Mouse (Mus musculus) limb, embryonic 12.5 days (tissue): ENCODE measurements around the gene Sirt5. TPM values are rescaled to one million over a fixed set of nuclear protein-coding genes. Genes with fewer than 3 reads are reported as not detected.

Experiments
- ATAC-seq: fragments of 200-750 bp; cut with Nextera tagmentation; 2 replicates; pipeline ENCODE4 v1.8.0; 2017; ENCODE audit warnings: low read depth, moderate TSS enrichment; ENCODE audit not compliant: insufficient number of reproducible peaks, insufficient read depth, low FRiP score, low TSS enrichment
- H3K27ac ChIP-seq: fragments of 300-500 bp; sonication (generic); 2 replicates; pipeline ENCODE4 v1.5.1; 2016; ENCODE audit warnings: mild to moderate bottlenecking, moderate library complexity
- H3K27me3 ChIP-seq: fragments of 300-500 bp; sonication (generic); 2 replicates; pipeline ENCODE4 v1.6.1; 2016; ENCODE audit warnings: mild to moderate bottlenecking, moderate library complexity
- H3K36me3 ChIP-seq: fragments of 300-500 bp; sonication (generic); 2 replicates; pipeline ENCODE4 v1.6.1; 2016; ENCODE audit warnings: mild to moderate bottlenecking, moderate library complexity
- H3K4me1 ChIP-seq: fragments of 300-500 bp; sonication (generic); replicated peaks from 2 replicates; pipeline ENCODE4 v1.6.1; 2016
- H3K4me2 ChIP-seq: fragments of 300-500 bp; sonication (generic); 2 replicates; pipeline ENCODE4 v1.6.1; 2016; ENCODE audit warnings: mild to moderate bottlenecking, moderate library complexity
- H3K4me3 ChIP-seq: fragments of 300-500 bp; sonication (generic); replicated peaks from 2 replicates; pipeline ENCODE4 v1.5.1; 2016; ENCODE audit warnings: mild to moderate bottlenecking
- H3K9ac ChIP-seq: fragments of 300-500 bp; sonication (generic); replicated peaks from 2 replicates; pipeline ENCODE4 v1.6.1; 2016; ENCODE audit warnings: mild to moderate bottlenecking, moderate library complexity
- H3K9me3 ChIP-seq: fragments of 300-500 bp; sonication (generic); 2 replicates; pipeline ENCODE4 v1.6.1; 2016; ENCODE audit warnings: mild to moderate bottlenecking, moderate library complexity
- WGBS: fragments of 180-500 bp; shearing (Covaris S2); methylation state at CpG from one replicate; pipeline ENCODE4 v1.1.7; 2016; 5-methylcytosine and 5-hydroxymethylcytosine counted together
- polyA plus RNA-seq: library from polyadenylated mRNA; unstranded; fragments of >200 nt; fragmentation: Nextera tagmentation; extraction: Ambion mirVana; gene quantifications from 2 replicates; pipeline ENCODE4 v1.2.1, GENCODE M21; 2016

Sirt5 gene
- polyA plus RNA-seq, 1 experiment from 2014 or later, result 59.9 TPM

- H3K27ac ChIP-seq, result no peak overlapping the region
- 93% methylated on average over 8 of the region's 8 CpGs for WGBS
- no peaks in the 10 kb centered on the region for H3K36me3 ChIP-seq
- H3K4me3 ChIP-seq, result no peak overlapping the region
- no peak overlapping the region for H3K4me2 ChIP-seq
- H3K4me1 ChIP-seq, result 0 out of 2 replicates have a peak, but pooled peaks cover 4% of the 10 kb centered on the region
- no peak for ATAC-seq
- H3K27me3 ChIP-seq, result no peaks in the 10 kb centered on the region
- H3K9ac ChIP-seq, result no peak overlapping the region
- no peaks in the 10 kb centered on the region for H3K9me3 ChIP-seq
Observed at GRCm38 (mm10) chr13:43349376-43349775, 15.9 kb upstream of the Sirt5 start.

- Histone ChIP-seq H3K9me3 (no peaks in the 10 kb centered on the region), H3K27ac (no peak overlapping the region), H3K36me3 (no peaks in the 10 kb centered on the region), H3K4me3 (no peak overlapping the region), H3K27me3 (no peaks in the 10 kb centered on the region), H3K4me2 (no peak overlapping the region), H3K9ac (no peak overlapping the region), H3K4me1 (peaks cover 15% of the 10 kb centered on the region)
- 82% methylated on average over 9 of the region's 9 CpGs for WGBS
- no peak for ATAC-seq
Observed at GRCm38 (mm10) chr13:43350489-43351169, 14.7 kb upstream of the Sirt5 start.

GRCm38 (mm10) chr13:43353356-43353755 lies 11.9 kb upstream of the Sirt5 start:
- Histone ChIP-seq H3K27ac (no peak overlapping the region), H3K9ac (no peak overlapping the region)
- 85% methylated on average over 4 of the region's 4 CpGs for WGBS

GRCm38 (mm10) chr13:43354362-43354761 lies 10.9 kb upstream of the Sirt5 start:
- no peaks in the 10 kb centered on the region for H3K27me3 ChIP-seq
- no peak overlapping the region for H3K4me3 ChIP-seq
- peaks cover 20% of the 10 kb centered on the region for H3K4me1 ChIP-seq
- WGBS, result 65% methylated on average over 12 of the region's 12 CpGs
- H3K27ac ChIP-seq, result no peak overlapping the region
- no peak for ATAC-seq
- H3K4me2 ChIP-seq, result no peak overlapping the region
- H3K36me3 ChIP-seq, result no peaks in the 10 kb centered on the region
- no peak overlapping the region for H3K9ac ChIP-seq
- H3K9me3 ChIP-seq, result no peaks in the 10 kb centered on the region

More at GRCm38 (mm10) chr13:43353356-43353755, 11.9 kb upstream of the Sirt5 start:
- peaks cover 20% of the 10 kb centered on the region for H3K4me1 ChIP-seq
- no peak overlapping the region for H3K4me2 ChIP-seq
- no peaks in the 10 kb centered on the region for H3K36me3 ChIP-seq
- H3K4me3 ChIP-seq, result no peak overlapping the region
- no peaks in the 10 kb centered on the region for H3K27me3 ChIP-seq
- ATAC-seq, result no peak
- no peaks in the 10 kb centered on the region for H3K9me3 ChIP-seq

GRCm38 (mm10) chr13:43356346-43357125 lies 8.8 kb upstream of the Sirt5 start:
- H3K4me1 ChIP-seq, result peaks cover 20% of the 10 kb centered on the region
- ATAC-seq, result no peak
- H3K9ac ChIP-seq, result no peak overlapping the region
- H3K4me3 ChIP-seq, result no peak overlapping the region
- H3K27me3 ChIP-seq, result no peaks in the 10 kb centered on the region
- no peaks in the 10 kb centered on the region for H3K9me3 ChIP-seq
- WGBS, result 87% methylated on average over 14 of the region's 14 CpGs
- H3K4me2 ChIP-seq, result no peak overlapping the region
- H3K27ac ChIP-seq, result no peak overlapping the region
- no peaks in the 10 kb centered on the region for H3K36me3 ChIP-seq

GRCm38 (mm10) chr13:43360534-43360933 lies 4.8 kb upstream of the Sirt5 start:
- Histone ChIP-seq H3K4me3 (no peak overlapping the region), H3K27ac (no peak overlapping the region), H3K9me3 (no peaks in the 10 kb centered on the region), H3K36me3 (no peaks in the 10 kb centered on the region), H3K4me2 (no peak overlapping the region), H3K9ac (no peak overlapping the region), H3K4me1 (peaks cover 6% of the 10 kb centered on the region), H3K27me3 (no peaks in the 10 kb centered on the region)
- 71% methylated on average over 6 of the region's 6 CpGs for WGBS
- no peak for ATAC-seq

GRCm38 (mm10) chr13:43362353-43362752 lies 2.9 kb upstream of the Sirt5 start:
- Histone ChIP-seq H3K9me3 (no peaks in the 10 kb centered on the region), H3K9ac (no peak overlapping the region), H3K4me2 (no peak overlapping the region), H3K27ac (no peak overlapping the region), H3K36me3 (no peaks in the 10 kb centered on the region), H3K4me3 (no peak overlapping the region), H3K4me1 (peaks cover 7% of the 10 kb centered on the region), H3K27me3 (no peaks in the 10 kb centered on the region)
- 84% methylated on average over 9 of the region's 9 CpGs for WGBS
- no peak for ATAC-seq

- peak; percentile 76 for ATAC-seq
- 9% methylated on average over 11 of the region's 11 CpGs for WGBS
- H3K27ac ChIP-seq, result peak overlapping the region; percentile 64; the same call in 1 of the 2 replicates
Observed at GRCm38 (mm10) chr13:43365825-43366184, 509 bp downstream of the Sirt5 start.

GRCm38 (mm10) chr13:43370063-43370462 lies 4.8 kb downstream of the Sirt5 start:
- 89% methylated on average over 6 of the region's 6 CpGs for WGBS

More at GRCm38 (mm10) chr13:43365825-43366184, 509 bp downstream of the Sirt5 start:
- Histone ChIP-seq H3K27me3 (no peaks in the 10 kb centered on the region), H3K4me1 (peaks cover 7% of the 10 kb centered on the region), H3K4me2 (peak overlapping the region; percentile 84), H3K36me3 (peaks cover 3% of the 10 kb centered on the region), H3K9ac (peak overlapping the region; percentile 75), H3K4me3 (peak overlapping the region; percentile 60), H3K9me3 (no peaks in the 10 kb centered on the region)

GRCm38 (mm10) chr13:43372892-43373291 lies 7.6 kb downstream of the Sirt5 start:
- ATAC-seq, result no peak
- no peak overlapping the region for H3K4me3 ChIP-seq
- H3K36me3 ChIP-seq, result peaks cover 63% of the 10 kb centered on the region
- 83% methylated on average over 1 of the region's 1 CpGs for WGBS
- no peaks in the 10 kb centered on the region for H3K27me3 ChIP-seq
- H3K9ac ChIP-seq, result no peak overlapping the region
- H3K4me2 ChIP-seq, result no peak overlapping the region
- no peak overlapping the region for H3K27ac ChIP-seq
- H3K9me3 ChIP-seq, result peaks cover 6% of the 10 kb centered on the region; the same call in 1 of the 2 replicates
- no peaks in the 10 kb centered on the region for H3K4me1 ChIP-seq

More at GRCm38 (mm10) chr13:43370063-43370462, 4.8 kb downstream of the Sirt5 start:
- ATAC-seq, result no peak
- H3K27me3 ChIP-seq, result no peaks in the 10 kb centered on the region
- H3K36me3 ChIP-seq, result peaks cover 45% of the 10 kb centered on the region
- no peak overlapping the region for H3K4me3 ChIP-seq
- H3K4me2 ChIP-seq, result no peak overlapping the region
- H3K9me3 ChIP-seq, result peaks cover 6% of the 10 kb centered on the region; the same call in 1 of the 2 replicates
- no peak overlapping the region for H3K9ac ChIP-seq
- peaks cover 7% of the 10 kb centered on the region for H3K4me1 ChIP-seq
- no peak overlapping the region for H3K27ac ChIP-seq

GRCm38 (mm10) chr13:43374205-43374604 lies 8.9 kb downstream of the Sirt5 start:
- Histone ChIP-seq H3K27ac (no peak overlapping the region), H3K4me2 (no peak overlapping the region), H3K4me1 (no peaks in the 10 kb centered on the region), H3K9me3 (peaks cover 6% of the 10 kb centered on the region; the same call in 1 of the 2 replicates), H3K27me3 (no peaks in the 10 kb centered on the region), H3K36me3 (peaks cover 72% of the 10 kb centered on the region), H3K9ac (no peak overlapping the region), H3K4me3 (no peak overlapping the region)
- no peak for ATAC-seq
- 87% methylated on average over 10 of the region's 10 CpGs for WGBS
